Mouse (Mus musculus) small intestine, adult 2 months (tissue): ENCODE data around the gene Nppc.

Experiments
- CTCF ChIP-seq: fragments of 200-500 bp; IDR thresholded peaks from 2 replicates; pipeline ENCODE4 v1.5.1; 2012; ENCODE audit warnings: low read depth, mild to moderate bottlenecking, control low read depth, inconsistent platforms, low read length, moderate library complexity, mixed read lengths; ENCODE audit not compliant: insufficient replicate concordance, insufficient read length; ENCODE audit errors: extremely low read depth
- POLR2A ChIP-seq: fragments of 200-500 bp; IDR thresholded peaks from 2 replicates; pipeline ENCODE4 v1.6.1; 2012; ENCODE audit warnings: low read depth, mild to moderate bottlenecking, control low read depth, inconsistent platforms, low read length, moderate library complexity

DNA sequence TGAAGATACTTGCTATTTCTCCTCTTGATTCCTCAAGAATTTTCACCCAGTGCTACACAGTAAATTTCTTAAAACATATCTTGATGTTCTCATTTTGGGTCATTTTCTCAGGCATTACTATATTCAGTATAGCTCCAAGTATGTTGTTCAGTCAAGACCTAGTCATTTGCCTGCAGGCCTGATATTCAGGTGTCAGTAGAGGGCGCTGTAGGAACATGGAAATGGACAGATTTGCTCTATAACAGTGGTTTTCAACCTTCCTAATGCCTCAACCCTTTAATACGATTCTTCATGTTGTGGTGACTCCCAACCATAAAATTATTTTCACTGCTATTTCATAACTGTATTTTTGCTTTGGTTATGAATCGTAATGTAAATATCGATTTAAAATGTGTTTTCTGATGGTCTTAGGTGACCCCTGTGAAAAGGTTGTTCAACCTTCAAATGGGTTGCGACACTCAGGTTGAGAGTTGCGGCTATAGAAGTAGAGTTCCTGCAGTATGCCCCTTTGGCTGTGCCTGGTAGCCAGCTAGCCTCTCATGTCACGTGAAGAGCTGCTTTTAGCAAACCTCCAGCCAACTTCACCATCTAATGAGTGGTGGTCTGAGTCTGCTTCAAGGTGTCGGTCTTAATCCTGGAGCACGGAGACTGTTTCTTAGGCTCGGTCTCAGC, 51.8 kb downstream of the Nppc start:
- TF ChIP-seq CTCF: no peak
- TF ChIP-seq POLR2A: no peak
